Mouse (Mus musculus): ENCODE data around the gene Cep126.

Gene Cep126

GRCm38 (mm10) chr9:8042338-8043043, 91.6 kb downstream of the Cep126 start, which contains the start of gene Cfap300:
Gene Cfap300, minus strand, starts transcription at chr9:8042823.
- TF ChIP-seq POU5F1 (IDR thresholded peaks at IDR 0.05; ENCODE audit: borderline replicate concordance, low read length) (no peak), NANOG (IDR thresholded peaks at IDR 0.05; ENCODE audit: borderline replicate concordance, low read length) (no peak), CTCF (conservative IDR thresholded peaks at IDR 0.05; ENCODE audit: low read length) (no peak)
- H3K4me1 ChIP-seq (replicated peaks; ENCODE audit: low read depth, low read length) = peaks cover 23% of the 10 kb centered on the region
- 0 out of 2 replicates have a peak, but pooled peaks cover 3% of the 10 kb centered on the region for H3K36me3 ChIP-seq (ENCODE audit: insufficient read depth, low read length)

GRCm38 (mm10) chr9:8035546-8035945, 98.5 kb downstream of the Cep126 start:
- Histone ChIP-seq H3K4me3 (replicated peaks; ENCODE audit: low read length) (peak overlapping the region; percentile 54), H3K36me3 (ENCODE audit: insufficient read depth, low read length) (0 out of 2 replicates have a peak, but pooled peaks cover 3% of the 10 kb centered on the region), H3K9me3 (ENCODE audit: low read length) (no peaks in the 10 kb centered on the region), H3K27me3 (ENCODE audit: insufficient read depth, low read length) (no peaks in the 10 kb centered on the region), H3K4me1 (replicated peaks; ENCODE audit: low read depth, low read length) (peaks cover 32% of the 10 kb centered on the region)
- no peak for TF ChIP-seq POU5F1 (IDR thresholded peaks at IDR 0.05; ENCODE audit: borderline replicate concordance, low read length)
- no peak for TF ChIP-seq CTCF (conservative IDR thresholded peaks at IDR 0.05; ENCODE audit: low read length)
- no peak for TF ChIP-seq NANOG (IDR thresholded peaks at IDR 0.05; ENCODE audit: borderline replicate concordance, low read length)

More at GRCm38 (mm10) chr9:8042338-8043043, 91.6 kb downstream of the Cep126 start, which contains the start of gene Cfap300:
- Histone ChIP-seq H3K4me3 (replicated peaks; ENCODE audit: low read length) (peak within 1 kb of the TSS; percentile 95), H3K27me3 (ENCODE audit: insufficient read depth, low read length) (no peaks in the 10 kb centered on the region), H3K9me3 (ENCODE audit: low read length) (no peaks in the 10 kb centered on the region)

GRCm38 (mm10) chr9:8035091-8035490, 99.0 kb downstream of the Cep126 start:
- TF ChIP-seq NANOG (IDR thresholded peaks at IDR 0.05; ENCODE audit: borderline replicate concordance, low read length) (no peak), CTCF (conservative IDR thresholded peaks at IDR 0.05; ENCODE audit: low read length) (no peak), POU5F1 (IDR thresholded peaks at IDR 0.05; ENCODE audit: borderline replicate concordance, low read length) (no peak)
- Histone ChIP-seq H3K4me3 (replicated peaks; ENCODE audit: low read length) (peak overlapping the region; percentile 54), H3K27me3 (ENCODE audit: insufficient read depth, low read length) (no peaks in the 10 kb centered on the region), H3K9me3 (ENCODE audit: low read length) (no peaks in the 10 kb centered on the region), H3K4me1 (replicated peaks; ENCODE audit: low read depth, low read length) (peaks cover 32% of the 10 kb centered on the region), H3K36me3 (ENCODE audit: insufficient read depth, low read length) (0 out of 2 replicates have a peak, but pooled peaks cover 3% of the 10 kb centered on the region)

GRCm38 (mm10) chr9:8034143-8034542, 100.0 kb downstream of the Cep126 start:
- Histone ChIP-seq H3K4me1 (replicated peaks; ENCODE audit: low read depth, low read length) (peaks cover 32% of the 10 kb centered on the region), H3K9me3 (ENCODE audit: low read length) (no peaks in the 10 kb centered on the region), H3K36me3 (ENCODE audit: insufficient read depth, low read length) (no peaks in the 10 kb centered on the region), H3K27me3 (ENCODE audit: insufficient read depth, low read length) (no peaks in the 10 kb centered on the region), H3K4me3 (replicated peaks; ENCODE audit: low read length) (no peak overlapping the region)
- TF ChIP-seq POU5F1 (IDR thresholded peaks at IDR 0.05; ENCODE audit: borderline replicate concordance, low read length) (no peak), CTCF (conservative IDR thresholded peaks at IDR 0.05; ENCODE audit: low read length) (no peak), NANOG (IDR thresholded peaks at IDR 0.05; ENCODE audit: borderline replicate concordance, low read length) (no peak)

GRCm38 (mm10) chr9:8032847-8033246, 101.2 kb downstream of the Cep126 start:
- H3K4me1 ChIP-seq (replicated peaks; ENCODE audit: low read depth, low read length) = peaks cover 32% of the 10 kb centered on the region
- no peaks in the 10 kb centered on the region for H3K9me3 ChIP-seq (ENCODE audit: low read length)
- TF ChIP-seq CTCF (conservative IDR thresholded peaks at IDR 0.05; ENCODE audit: low read length) (no peak), NANOG (IDR thresholded peaks at IDR 0.05; ENCODE audit: borderline replicate concordance, low read length) (no peak), POU5F1 (IDR thresholded peaks at IDR 0.05; ENCODE audit: borderline replicate concordance, low read length) (no peak)
- no peak overlapping the region for H3K4me3 ChIP-seq (replicated peaks; ENCODE audit: low read length)
- no peaks in the 10 kb centered on the region for H3K36me3 ChIP-seq (ENCODE audit: insufficient read depth, low read length)
- no peaks in the 10 kb centered on the region for H3K27me3 ChIP-seq (ENCODE audit: insufficient read depth, low read length)
